Mouse (Mus musculus) CH12.LX (cell line): Measurements from ENCODE around the gene Acoxl. TPM values are rescaled to one million over a fixed set of nuclear protein-coding genes. Genes with fewer than 3 reads are reported as not detected.
A peak's percentile ranks its signal among the peaks of the same experiment; 100 is the strongest.

Experiments used
- DNase-seq: peaks from one replicate; pipeline ENCODE4 v3.0.0-alpha.2; 2013; ENCODE audit errors: extremely low read depth
- H3K27ac ChIP-seq: 2 replicates; pipeline ENCODE4 v1.5.1; 2012; ENCODE audit warnings: low read depth, mild to moderate bottlenecking, control low read depth, moderate library complexity; ENCODE audit not compliant: insufficient read depth
- H3K27me3 ChIP-seq: replicated peaks from 2 replicates; pipeline ENCODE3; 2012; ENCODE audit warnings: inconsistent platforms
- H3K36me3 ChIP-seq, 2 experiments: replicated peaks in 1 of 2; 2 replicates each; pipeline versions ENCODE3 to v1.6.1; 2012; ENCODE audit warnings: inconsistent platforms in 1 of 2, low read length in 1 of 2, mild to moderate bottlenecking in 1 of 2, mixed read lengths in 1 of 2, moderate library complexity in 1 of 2; ENCODE audit not compliant: control insufficient read depth in 1 of 2, insufficient read depth in 1 of 2
- H3K4me1 ChIP-seq, 2 experiments: 2 replicates each; pipeline ENCODE4 v1.6.1; 2012; ENCODE audit warnings: inconsistent platforms in 1 of 2, moderate library complexity in 1 of 2; ENCODE audit not compliant: insufficient read depth in 2 of 2, control insufficient read depth in 1 of 2
- H3K4me2 ChIP-seq: 2 replicates; pipeline ENCODE4 v1.6.1; 2012; ENCODE audit warnings: low read depth, mild to moderate bottlenecking, control low read depth; ENCODE audit not compliant: poor library complexity, insufficient read depth, severe bottlenecking
- H3K4me3 ChIP-seq, 3 experiments: fragments of 150-350 bp in 1 of 3; sonication (generic) in 1 of 3; replicated peaks in 1 of 3; 2 replicates each; pipeline versions ENCODE3 to v1.5.1; 2011 to 2012; ENCODE audit warnings: low read depth in 2 of 3, low read length in 2 of 3, mild to moderate bottlenecking in 2 of 3, moderate library complexity in 2 of 3, control low read depth in 1 of 3, improper control_type of control experiment in 1 of 3, inconsistent platforms in 1 of 3, mixed read lengths in 1 of 3; ENCODE audit not compliant: poor library complexity in 1 of 3
- H3K79me2 ChIP-seq: replicated peaks from 2 replicates; pipeline ENCODE4 v1.6.1; 2012; ENCODE audit warnings: mild to moderate bottlenecking, moderate library complexity; ENCODE audit not compliant: control insufficient read depth, poor library complexity, insufficient read depth, severe bottlenecking; ENCODE audit errors: extremely low read depth
- H3K9ac ChIP-seq: 2 replicates; pipeline ENCODE4 v1.6.1; 2012; ENCODE audit warnings: low read depth, mild to moderate bottlenecking, control low read depth, moderate library complexity; ENCODE audit not compliant: insufficient read depth
- H3K9me3 ChIP-seq: replicated peaks from 2 replicates; pipeline ENCODE3; 2012; ENCODE audit warnings: low read length, inconsistent platforms, mixed read lengths
- BHLHE40 ChIP-seq: IDR thresholded peaks from 2 replicates; pipeline ENCODE4 v1.6.1; 2011; ENCODE audit warnings: mild to moderate bottlenecking, low read depth, low read length, improper control_type of control experiment
- CHD1 ChIP-seq: IDR thresholded peaks from 2 replicates; pipeline ENCODE4 v1.6.1; 2012; ENCODE audit warnings: low read depth, low read length, improper control_type of control experiment, inconsistent platforms
- CTCF ChIP-seq, 2 experiments: IDR thresholded peaks in 1 of 2; conservative IDR thresholded peaks in 1 of 2; 2 replicates each; pipeline ENCODE4 v1.5.1; 2011 to 2012; ENCODE audit warnings: low read depth in 2 of 2, low read length in 2 of 2, improper control_type of control experiment in 1 of 2, inconsistent platforms in 1 of 2, mild to moderate bottlenecking in 1 of 2, moderate library complexity in 1 of 2
- E2F4 ChIP-seq: IDR thresholded peaks from 2 replicates; pipeline ENCODE4 v1.6.1; 2011; ENCODE audit warnings: low read depth, low read length, improper control_type of control experiment; ENCODE audit not compliant: insufficient replicate concordance
- ELF1 ChIP-seq: IDR thresholded peaks from 2 replicates; pipeline ENCODE4 v1.6.1; 2014; ENCODE audit warnings: low read depth, mild to moderate bottlenecking, inconsistent platforms, low read length, improper control_type of control experiment
- EP300 ChIP-seq: IDR thresholded peaks from 2 replicates; pipeline ENCODE4 v1.6.1; 2011; ENCODE audit warnings: low read length, improper control_type of control experiment
- ETS1 ChIP-seq: conservative IDR thresholded peaks from 2 replicates; pipeline ENCODE4 v1.6.1; 2012; ENCODE audit warnings: low read depth, mild to moderate bottlenecking, inconsistent platforms, low read length, improper control_type of control experiment, moderate library complexity
- GABPA ChIP-seq: IDR thresholded peaks from 2 replicates; pipeline ENCODE4 v1.6.1; 2012; ENCODE audit warnings: low read depth, low read length, improper control_type of control experiment, inconsistent platforms; ENCODE audit not compliant: insufficient replicate concordance
- HCFC1 ChIP-seq: IDR thresholded peaks from 2 replicates; pipeline ENCODE4 v1.6.1; 2012; ENCODE audit warnings: low read depth, mild to moderate bottlenecking, inconsistent platforms, low read length, improper control_type of control experiment
- IRF4 ChIP-seq: IDR thresholded peaks from 2 replicates; pipeline ENCODE4 v1.6.1; 2014; ENCODE audit warnings: low read depth, mild to moderate bottlenecking, inconsistent platforms, low read length, improper control_type of control experiment
- JUN ChIP-seq: IDR thresholded peaks from 2 replicates; pipeline ENCODE4 v1.6.1; 2011; ENCODE audit warnings: low read depth, mild to moderate bottlenecking, low read length, improper control_type of control experiment, moderate library complexity; ENCODE audit not compliant: insufficient read depth
- JUND ChIP-seq: conservative IDR thresholded peaks from 2 replicates; pipeline ENCODE4 v1.6.1; 2011; ENCODE audit warnings: low read depth, low read length, improper control_type of control experiment
- KAT2A ChIP-seq: IDR thresholded peaks from 2 replicates; pipeline ENCODE4 v1.6.1; 2012; ENCODE audit warnings: low read length, improper control_type of control experiment, inconsistent platforms; ENCODE audit not compliant: insufficient replicate concordance
- MAFK ChIP-seq: IDR thresholded peaks from 2 replicates; pipeline ENCODE4 v1.6.1; 2011; ENCODE audit warnings: low read length, improper control_type of control experiment; ENCODE audit not compliant: insufficient replicate concordance
- MAX ChIP-seq: IDR thresholded peaks from 2 replicates; pipeline ENCODE4 v1.6.1; 2011; ENCODE audit warnings: low read length, improper control_type of control experiment
- MAZ ChIP-seq: IDR thresholded peaks from 2 replicates; pipeline ENCODE4 v1.6.1; 2012; ENCODE audit warnings: low read depth, mild to moderate bottlenecking, inconsistent platforms, low read length, improper control_type of control experiment, moderate library complexity
- MEF2A ChIP-seq: IDR thresholded peaks from 2 replicates; pipeline ENCODE4 v1.6.1; 2014; ENCODE audit warnings: low read depth, mild to moderate bottlenecking, inconsistent platforms, low read length, improper control_type of control experiment, borderline replicate concordance
- MXI1 ChIP-seq: IDR thresholded peaks from 2 replicates; pipeline ENCODE4 v1.6.1; 2011; ENCODE audit warnings: mild to moderate bottlenecking, low read depth, low read length, improper control_type of control experiment
- MYC ChIP-seq: IDR thresholded peaks from 2 replicates; pipeline ENCODE4 v1.6.1; 2011; ENCODE audit warnings: low read depth, mild to moderate bottlenecking, improper control_type of control experiment, low read length
- NELFE ChIP-seq: IDR thresholded peaks from 2 replicates; pipeline ENCODE4 v1.6.1; 2011; ENCODE audit warnings: low read depth, low read length, improper control_type of control experiment
- NRF1 ChIP-seq: IDR thresholded peaks from 2 replicates; pipeline ENCODE4 v1.6.1; 2014; ENCODE audit warnings: low read depth, mild to moderate bottlenecking, inconsistent platforms, low read length, improper control_type of control experiment, moderate library complexity
- PAX5 ChIP-seq: IDR thresholded peaks from 2 replicates; pipeline ENCODE4 v1.6.1; 2012; ENCODE audit warnings: low read length, inconsistent platforms, mixed read lengths
- POLR2A ChIP-seq: IDR thresholded peaks from 2 replicates; pipeline ENCODE4 v1.6.1; 2011; ENCODE audit warnings: low read depth, mild to moderate bottlenecking, improper control_type of control experiment, low read length
- POLR2AphosphoS2 ChIP-seq: IDR thresholded peaks from 2 replicates; pipeline ENCODE4 v1.6.1; 2011; ENCODE audit warnings: low read depth, low read length, improper control_type of control experiment
- RAD21 ChIP-seq: IDR thresholded peaks from 2 replicates; pipeline ENCODE4 v1.6.1; 2011; ENCODE audit warnings: low read depth, mild to moderate bottlenecking, low read length, improper control_type of control experiment, moderate library complexity
- RCOR1 ChIP-seq: conservative IDR thresholded peaks from 2 replicates; pipeline ENCODE4 v1.6.1; 2012; ENCODE audit warnings: low read depth, mild to moderate bottlenecking, inconsistent platforms, low read length, improper control_type of control experiment
- SIN3A ChIP-seq: IDR thresholded peaks from 2 replicates; pipeline ENCODE4 v1.6.1; 2012; ENCODE audit warnings: low read length, improper control_type of control experiment, inconsistent platforms
- SMC3 ChIP-seq: IDR thresholded peaks from 2 replicates; pipeline ENCODE4 v1.6.1; 2011; ENCODE audit warnings: low read depth, low read length, improper control_type of control experiment
- TBP ChIP-seq: conservative IDR thresholded peaks from 2 replicates; pipeline ENCODE4 v1.6.1; 2011; ENCODE audit warnings: low read depth, low read length, improper control_type of control experiment
- TCF12 ChIP-seq: IDR thresholded peaks from 2 replicates; pipeline ENCODE4 v1.6.1; 2014; ENCODE audit warnings: low read depth, mild to moderate bottlenecking, inconsistent platforms, low read length, improper control_type of control experiment
- UBTF ChIP-seq: IDR thresholded peaks from 2 replicates; pipeline ENCODE4 v1.6.1; 2012; ENCODE audit warnings: low read depth, mild to moderate bottlenecking, inconsistent platforms, low read length, improper control_type of control experiment, moderate library complexity
- USF1 ChIP-seq: IDR thresholded peaks from 2 replicates; pipeline ENCODE4 v1.6.1; 2014; ENCODE audit warnings: low read depth, mild to moderate bottlenecking, inconsistent platforms, low read length, improper control_type of control experiment
- USF2 ChIP-seq: conservative IDR thresholded peaks from 2 replicates; pipeline ENCODE4 v1.6.1; 2011; ENCODE audit warnings: low read depth, low read length, improper control_type of control experiment
- ZC3H11A ChIP-seq: IDR thresholded peaks from 2 replicates; pipeline ENCODE4 v1.6.1; 2012; ENCODE audit warnings: low read depth, mild to moderate bottlenecking, inconsistent platforms, low read length, improper control_type of control experiment
- ZKSCAN1 ChIP-seq: IDR thresholded peaks from 2 replicates; pipeline ENCODE4 v1.6.1; 2012; ENCODE audit warnings: low read depth, inconsistent platforms, low read length, improper control_type of control experiment, borderline replicate concordance
- ZMIZ1 ChIP-seq: IDR thresholded peaks from 2 replicates; pipeline ENCODE4 v1.6.1; 2012; ENCODE audit warnings: low read depth, mild to moderate bottlenecking, inconsistent platforms, low read length, improper control_type of control experiment
- ZNF384 ChIP-seq: IDR thresholded peaks from 2 replicates; pipeline ENCODE4 v1.6.1; 2012; ENCODE audit warnings: low read depth, low read length, improper control_type of control experiment, inconsistent platforms
- dilution Hi-C: fragments of 300-500 bp; cut with MboI; formaldehyde crosslinking; loops from 2 replicates; pipeline ENCODE4 v1.14.3; 2020; ENCODE audit warnings: low sequenced_read_pairs; ENCODE audit not compliant: extremely low pct_unique_long_range_greater_than_20kb, extremely low pct_ligation_motif_present
- in situ Hi-C: fragments of 300-500 bp; cut with MboI; formaldehyde crosslinking; loops from 3 replicates; pipeline ENCODE4 v1.14.3; 2019; ENCODE audit warnings: low sequenced_read_pairs, low pct_ligation_motif_present, low pct_unique_long_range_greater_than_20kb, mixed read lengths
- polyA plus RNA-seq: library from polyadenylated mRNA; unstranded; fragments of >175 nt; gene quantifications from 2 replicates; pipeline ENCODE4 v1.2.1, GENCODE M21; 2012; ENCODE audit warnings: low read depth; ENCODE audit not compliant: insufficient read length
- total RNA-seq, 2 experiments: library from RNA; depleted of rRNA; stranded (reverse); fragments of 300-350 nt in 1 of 2; fragments of >200 nt in 1 of 2; gene quantifications; 2 replicates each; pipeline ENCODE4 v1.2.3; 2012 to 2014

The Acoxl gene
- total and polyA plus RNA-seq, 3 experiments: 0.25 to 0.43 TPM; not detected in 1

DNA sequence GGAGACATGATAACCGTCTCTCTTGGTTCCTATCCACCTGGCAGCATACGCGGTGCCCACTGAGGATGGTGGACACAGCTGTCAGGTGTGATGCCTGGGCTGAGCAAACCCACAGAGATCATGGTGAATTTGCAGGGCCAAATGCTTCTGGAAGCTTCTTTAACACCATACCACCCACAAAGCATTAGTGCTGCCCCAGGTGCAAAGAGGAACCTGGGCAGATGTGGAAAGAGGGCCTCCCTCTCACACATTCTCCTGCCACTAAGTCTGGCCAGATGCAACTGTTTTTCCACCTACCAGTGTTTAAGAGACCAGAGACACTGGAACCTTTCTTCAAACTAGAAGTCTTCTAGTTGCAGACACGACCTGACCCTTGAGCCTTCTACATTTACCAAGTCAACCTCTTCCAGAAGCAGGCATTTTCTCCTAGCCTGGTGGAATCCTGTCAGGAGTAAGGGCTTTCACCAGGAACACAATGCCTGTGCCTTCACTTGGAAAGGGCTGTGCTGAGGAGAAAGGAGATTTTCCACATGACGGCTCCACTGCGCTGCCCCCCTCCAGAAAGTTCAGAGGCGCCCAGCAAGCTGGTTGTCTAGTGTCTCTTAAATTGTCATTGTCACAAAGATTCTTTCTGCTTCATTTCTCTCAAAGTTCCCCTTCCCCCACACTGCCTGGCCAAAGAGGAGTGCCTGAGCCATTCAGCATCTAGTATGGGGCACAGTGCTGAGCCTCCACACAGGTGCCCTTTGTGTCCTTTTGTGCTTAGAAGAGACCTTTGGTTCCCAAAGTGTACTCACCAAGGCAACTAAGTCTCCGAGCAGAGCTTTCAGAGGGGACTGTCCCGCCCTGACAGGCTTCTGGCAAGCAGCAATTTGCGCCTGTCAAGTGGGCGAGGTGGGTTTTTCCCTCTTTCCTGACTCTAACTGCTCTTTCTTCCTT, 253.0 kb downstream of the Acoxl start:
- peak; percentile 91 for DNase-seq
- Histone ChIP-seq H3K79me2 (no peaks in the 10 kb centered on the region), H3K27ac (peak overlapping the region; percentile 82), H3K4me2 (peak overlapping the region; percentile 46), H3K4me1 (peaks cover 47 to 78% of the 10 kb centered on the region in 2 experiments), H3K9ac (no peak overlapping the region), H3K36me3 (no peaks in the 10 kb centered on the region), H3K4me3 (no peak overlapping the region), H3K9me3 (peaks cover 10% of the 10 kb centered on the region), H3K27me3 (no peaks in the 10 kb centered on the region)
- in situ Hi-C loops (loop anchor here (25.0 kb wide), 1 partner anchor 204 kb away; no protein-coding TSS in a partner anchor), dilution Hi-C loops (no loop called here)
- TF ChIP-seq CHD1 (no peak), ZKSCAN1 (no peak), ZC3H11A (no peak), RCOR1 (no peak; the same call in 1 of the 2 replicates), MEF2A (peak; percentile 71), MAX (peak; percentile 6; the same call in 1 of the 2 replicates), SIN3A (no peak), MAFK (no peak; the same call in 1 of the 2 replicates), TCF12 (peak; percentile 99), USF1 (no peak), BHLHE40 (peak; percentile 64), TBP (peak; percentile 33; the same call in 1 of the 2 replicates), IRF4 (peak; percentile 40; the same call in 1 of the 2 replicates), KAT2A (no peak), POLR2AphosphoS2 (no peak), GABPA (no peak), CTCF (conservative IDR thresholded peaks at IDR 0.05 in 1 of 2, IDR thresholded peaks at IDR 0.05 in 1 of 2; ENCODE audit: low read depth in 2 of 2, low read length in 2 of 2) (no peak), ZMIZ1 (peak; percentile 47; the same call in 1 of the 2 replicates), MXI1 (0 out of 2 replicates have a peak, but pooled peaks have one; percentile 54), JUN (no peak), HCFC1 (no peak), ETS1 (peak; percentile 63), ZNF384 (no peak), NRF1 (peak; percentile 56), SMC3 (no peak; the same call in none of the 2 replicates), E2F4 (no peak), POLR2A (no peak), ELF1 (peak; percentile 36; the same call in 1 of the 2 replicates), RAD21 (no peak; the same call in none of the 2 replicates), PAX5 (no peak), JUND (no peak), UBTF (no peak; the same call in 1 of the 2 replicates), MAZ (0 out of 2 replicates have a peak, but pooled peaks have one; percentile 22), USF2 (no peak), MYC (peak; percentile 8; the same call in 1 of the 2 replicates), EP300 (peak; percentile 75), NELFE (no peak)
